Mouse (Mus musculus): Measurements from ENCODE around the gene Gm20852.
"Not testable (repeated sequence)": the region's sequence is repeated elsewhere in the genome, so short reads cannot be mapped to it uniquely, and the experiment has no call there.

Gene Gm20852

DNA sequence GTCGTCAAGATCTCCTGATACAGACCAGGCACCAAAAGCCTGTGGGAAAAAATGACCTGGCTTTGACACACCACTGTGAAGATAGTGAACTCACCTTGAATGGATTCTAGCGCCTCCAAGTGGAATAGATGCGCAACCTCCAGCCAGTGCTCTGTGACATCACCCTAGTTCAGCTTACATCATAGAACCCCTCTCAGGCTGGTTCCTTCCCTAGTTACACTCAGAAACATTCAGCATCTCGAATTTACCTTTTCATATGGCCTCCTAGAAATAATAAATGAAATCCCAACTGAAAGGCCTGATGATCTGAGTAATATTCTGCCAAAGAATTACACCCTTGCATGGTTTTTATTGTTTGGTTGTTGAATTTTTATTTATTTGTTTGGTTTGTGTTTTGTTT lies at the start of gene Gm20852:
TSS of gene Gm20852 (minus strand) at position 101 of the 400 bp plus-strand sequence.
- not testable (repeated sequence) for DNase-seq (ENCODE audit: low spot score in 2 of 2)
